Mouse (Mus musculus) macrophage (primary cell): ENCODE measurements around the gene Rrp36. TPM values are rescaled to one million over a fixed set of nuclear protein-coding genes. Genes with fewer than 3 reads are reported as not detected.

Experiments used
- H3K27ac ChIP-seq: fragments of 350-480 bp; formaldehyde crosslinking; 2 replicates; pipeline ENCODE4 v1.9.0; 2021
- H3K36me3 ChIP-seq: fragments of 350-480 bp; formaldehyde crosslinking; 2 replicates; pipeline ENCODE4 v1.9.0; 2021; ENCODE audit errors: inconsistent target
- H3K4me3 ChIP-seq: fragments of 350-480 bp; formaldehyde crosslinking; 2 replicates; pipeline ENCODE4 v1.9.0; 2021; ENCODE audit errors: inconsistent target
- H3K79me2 ChIP-seq: fragments of 350-480 bp; formaldehyde crosslinking; 2 replicates; pipeline ENCODE4 v1.9.0; 2021; ENCODE audit errors: inconsistent target
- WGBS: methylation state at CpG from one replicate; pipeline ENCODE4 v1.1.7; 2026; ENCODE audit warnings: inconsistent platforms; ENCODE audit not compliant: missing documents; 5-methylcytosine and 5-hydroxymethylcytosine counted together
- polyA plus RNA-seq: library from polyadenylated mRNA; stranded (reverse); fragments of 250-400 nt; gene quantifications from 3 replicates; pipeline ENCODE4 v1.2.4, GENCODE M21; 2018; ENCODE audit warnings: inconsistent platforms

The Rrp36 gene
- polyA plus RNA-seq, 1 experiment from 2014 or later: 30.5 TPM

- Histone ChIP-seq H3K4me3 (no peak overlapping the region), H3K27ac (no peak overlapping the region), H3K79me2 (no peaks in the 10 kb centered on the region), H3K36me3 (no peaks in the 10 kb centered on the region)
- WGBS: 88% methylated on average over 15 of the region's 15 CpGs
These were observed 52.8 kb downstream of the Rrp36 start for GRCm38 (mm10) chr17:46621324-46621723.

- WGBS: 94% methylated on average over 16 of the region's 16 CpGs
- Histone ChIP-seq H3K79me2 (no peaks in the 10 kb centered on the region), H3K27ac (no peak overlapping the region), H3K36me3 (no peaks in the 10 kb centered on the region), H3K4me3 (no peak overlapping the region)
These were observed 54.3 kb downstream of the Rrp36 start for GRCm38 (mm10) chr17:46619683-46620357.

DNA sequence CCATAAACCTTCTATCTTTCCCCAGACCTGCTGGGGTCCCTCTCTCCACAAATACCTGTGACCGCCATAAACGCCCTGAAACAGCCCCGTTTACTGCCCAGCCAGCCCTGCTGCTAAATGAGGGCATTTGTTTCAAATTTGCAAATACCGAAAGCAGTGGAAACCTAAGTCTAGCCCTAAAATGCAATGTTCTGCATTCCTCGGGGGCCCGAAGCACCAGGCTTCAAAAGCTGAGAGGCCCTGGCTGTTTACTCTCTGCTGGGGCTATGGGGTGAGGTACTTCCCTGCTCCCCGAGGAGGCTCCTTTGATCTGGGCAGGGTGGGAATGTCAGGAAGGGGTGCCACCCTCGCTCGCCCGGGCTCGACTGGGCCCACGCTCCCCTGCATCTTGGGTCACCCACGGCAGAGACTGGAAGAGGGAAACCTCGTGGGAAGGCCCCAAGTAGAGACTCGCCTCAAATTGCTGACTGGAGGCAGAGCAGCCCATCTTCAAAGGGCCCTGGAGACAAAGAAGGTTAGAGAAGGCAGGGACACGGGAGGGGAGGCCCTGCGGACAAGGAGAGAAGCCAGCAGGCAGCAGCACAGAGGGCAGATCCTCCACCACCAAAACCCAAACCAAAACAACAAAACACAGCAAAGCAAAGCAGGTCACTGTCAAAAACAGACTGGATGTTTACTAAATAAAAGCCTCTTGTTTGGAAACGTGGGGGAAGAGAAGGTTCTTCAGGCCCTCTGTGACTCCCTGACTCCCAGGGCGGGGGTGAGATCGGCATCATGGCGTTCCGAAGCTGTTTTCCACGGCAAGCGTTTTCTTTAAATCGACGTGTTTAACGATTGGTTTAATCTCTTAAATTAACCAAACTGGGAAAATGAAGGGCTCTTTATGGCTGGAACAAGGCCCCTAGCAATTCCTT lies 55.1 kb downstream of the Rrp36 start:
- 85% methylated on average over 27 of the region's 27 CpGs for WGBS
- no peaks in the 10 kb centered on the region for H3K79me2 ChIP-seq
- no peaks in the 10 kb centered on the region for H3K36me3 ChIP-seq
- H3K27ac ChIP-seq: no peak overlapping the region
- no peak overlapping the region for H3K4me3 ChIP-seq

- H3K36me3 ChIP-seq: no peaks in the 10 kb centered on the region
- no peak overlapping the region for H3K27ac ChIP-seq
- no peak overlapping the region for H3K4me3 ChIP-seq
- H3K79me2 ChIP-seq: no peaks in the 10 kb centered on the region
- 69% methylated on average over 6 of the region's 6 CpGs for WGBS
These were observed 55.8 kb downstream of the Rrp36 start for GRCm38 (mm10) chr17:46618394-46618768.

DNA sequence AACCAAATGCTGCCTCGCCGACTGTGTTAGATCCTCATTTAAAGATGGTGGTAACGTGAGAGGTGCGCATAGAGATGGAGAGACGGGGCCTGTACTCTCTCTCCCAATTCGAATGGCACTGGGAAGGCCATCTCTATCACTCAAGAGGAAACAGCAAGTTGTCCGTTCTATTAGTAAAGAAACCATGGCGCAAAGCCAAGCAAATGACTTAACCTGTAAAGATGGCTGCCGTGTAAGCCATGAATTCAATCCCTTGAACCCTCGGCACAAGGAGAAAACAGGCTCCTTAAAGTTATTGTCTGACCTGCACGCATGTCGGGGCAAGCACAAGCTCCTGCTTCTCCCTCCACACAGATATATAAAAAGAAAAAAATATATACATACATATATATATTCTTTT lies 56.4 kb downstream of the Rrp36 start:
- Histone ChIP-seq H3K27ac (no peak overlapping the region), H3K79me2 (no peaks in the 10 kb centered on the region), H3K36me3 (no peaks in the 10 kb centered on the region), H3K4me3 (no peak overlapping the region)
- 88% methylated on average over 12 of the region's 12 CpGs for WGBS

Other genes with a start within 250 kb of the Rrp36 start
- not detected in 3 replicates for gene Crip3, start 245.4 kb downstream of the Rrp36 start, polyA plus RNA-seq
- not detected in 3 replicates for gene Slc22a7, start 235.9 kb downstream of the Rrp36 start, polyA plus RNA-seq
- gene Ttbk1, start 186.7 kb downstream of the Rrp36 start, polyA plus RNA-seq: not detected in 3 replicates
- gene Dnph1, start 177.6 kb downstream of the Rrp36 start, polyA plus RNA-seq: 0.57 to 9.8 TPM (median 0.97 TPM) in 3 replicates
- 8.0 to 13.4 TPM (median 8.8 TPM) in 3 replicates for gene Cul9, start 128.0 kb downstream of the Rrp36 start, polyA plus RNA-seq
- 15.1 to 25.6 TPM (median 25.2 TPM) in 3 replicates for gene Srf, start 118.2 kb downstream of the Rrp36 start, polyA plus RNA-seq
- gene Ptk7, start 44.8 kb downstream of the Rrp36 start, polyA plus RNA-seq: 0.04 to 0.14 TPM in 2 of 3 replicates, not detected in the other
- gene Klc4, start 28.3 kb downstream of the Rrp36 start, polyA plus RNA-seq: 41.6 to 48.1 TPM (median 47.7 TPM) in 3 replicates
- 34.1 to 78.8 TPM (median 41.5 TPM) in 3 replicates for gene Mrpl2, start 28.1 kb downstream of the Rrp36 start, polyA plus RNA-seq
- gene Cul7, start 24.0 kb downstream of the Rrp36 start, polyA plus RNA-seq: 6.2 to 8.8 TPM (median 7.3 TPM) in 3 replicates
- gene Mea1, start 4.4 kb upstream of the Rrp36 start, polyA plus RNA-seq: 85.2 to 104 TPM (median 96.1 TPM) in 3 replicates
- 30.1 to 44.5 TPM (median 33.9 TPM) in 3 replicates for gene Klhdc3, start 6.6 kb upstream of the Rrp36 start, polyA plus RNA-seq
- gene Ppp2r5d, start 30.8 kb upstream of the Rrp36 start, polyA plus RNA-seq: 21.4 to 43.0 TPM (median 30.6 TPM) in 3 replicates
- 6.9 to 22.0 TPM (median 14.2 TPM) in 3 replicates for gene Pex6, start 37.1 kb upstream of the Rrp36 start, polyA plus RNA-seq
- 0.32 TPM in 1 of 3 replicates, not detected in the others for gene Gnmt, start 54.8 kb upstream of the Rrp36 start, polyA plus RNA-seq
- gene Cnpy3, start 77.9 kb upstream of the Rrp36 start, polyA plus RNA-seq: 79.0 to 118 TPM (median 88.6 TPM) in 3 replicates
- gene Ptcra, start 89.4 kb upstream of the Rrp36 start, polyA plus RNA-seq: not detected in 3 replicates
- 7.4 to 12.7 TPM (median 10.2 TPM) in 3 replicates for gene 2310039H08Rik, start 98.3 kb upstream of the Rrp36 start, polyA plus RNA-seq
- 64.6 to 81.8 TPM (median 70.4 TPM) in 3 replicates for gene Rpl7l1, start 108.3 kb upstream of the Rrp36 start, polyA plus RNA-seq
- 9.3 to 10.1 TPM (median 9.6 TPM) in 3 replicates for gene Bicral, start 184.1 kb upstream of the Rrp36 start, polyA plus RNA-seq
- 6.2 to 17.0 TPM (median 13.3 TPM) in 3 replicates for gene Tbcc, start 216.3 kb upstream of the Rrp36 start, polyA plus RNA-seq
- gene Prph2, start 236.1 kb upstream of the Rrp36 start, polyA plus RNA-seq: not detected in 3 replicates